Mouse (Mus musculus): ENCODE data around the gene Fancg. TPM values are rescaled to one million over a fixed set of nuclear protein-coding genes. Genes with fewer than 3 reads are reported as not detected.

Fancg gene
- total and polyA plus RNA-seq, 2 experiments from 2014 or later: 4.5 to 4.6 TPM

- Histone ChIP-seq H3K27ac (ENCODE audit: low read depth) (peak overlapping the region; percentile 79), H3K4me1 (ENCODE audit: control insufficient read depth, insufficient read depth) (peaks cover 22% of the 10 kb centered on the region), H3K4me2 (ENCODE audit: low read depth, low read length) (peak overlapping the region; percentile 94; the same call in 1 of the 2 replicates), H3K27me3 (ENCODE audit: control insufficient read depth, insufficient read depth, low read length) (no peaks in the 10 kb centered on the region), H3K36me3 (replicated peaks; ENCODE audit: control insufficient read depth, insufficient read depth, low read length) (no peaks in the 10 kb centered on the region), H3K9me3 (replicated peaks; ENCODE audit: control insufficient read depth, low read length) (no peaks in the 10 kb centered on the region), H3K9ac (replicated peaks; ENCODE audit: low read depth, low read length) (no peak overlapping the region), H3K4me3 (ENCODE audit: low read depth, low read length) (no peak overlapping the region)
- 21% methylated on average over 7 of the region's 7 CpGs for WGBS
- TF ChIP-seq CTCF (IDR thresholded peaks at IDR 0.05; ENCODE audit: low read depth) (no peak), EP300 (IDR thresholded peaks at IDR 0.05; ENCODE audit: low read depth) (no peak)
- ATAC-seq (ENCODE audit: insufficient read depth, low read depth) (no peak), DNase-seq (ENCODE audit: low spot score) (peak; percentile 77)
Measured at GRCm38 (mm10) chr4:43043644-43044357, 33.5 kb upstream of the Fancg start.

- peaks cover 7% of the 10 kb centered on the region for H3K36me3 ChIP-seq (replicated peaks; ENCODE audit: control insufficient read depth, insufficient read depth, low read length)
- peaks cover 36% of the 10 kb centered on the region for H3K4me1 ChIP-seq (ENCODE audit: control insufficient read depth, insufficient read depth)
- H3K9me3 ChIP-seq (replicated peaks; ENCODE audit: control insufficient read depth, low read length): no peaks in the 10 kb centered on the region
- no peak overlapping the region for H3K4me3 ChIP-seq (ENCODE audit: low read depth, low read length)
- no peak overlapping the region for H3K4me2 ChIP-seq (ENCODE audit: low read depth, low read length)
- TF ChIP-seq EP300 (IDR thresholded peaks at IDR 0.05; ENCODE audit: low read depth) (no peak), CTCF (IDR thresholded peaks at IDR 0.05; ENCODE audit: low read depth) (no peak)
- ATAC-seq (ENCODE audit: insufficient read depth, low read depth) (no peak), DNase-seq (ENCODE audit: low spot score) (no peak)
- 53% methylated on average over 9 of the region's 9 CpGs for WGBS
- no peak overlapping the region for H3K27ac ChIP-seq (ENCODE audit: low read depth)
- H3K27me3 ChIP-seq (ENCODE audit: control insufficient read depth, insufficient read depth, low read length): no peaks in the 10 kb centered on the region
- H3K9ac ChIP-seq (replicated peaks; ENCODE audit: low read depth, low read length): no peak overlapping the region
Measured at GRCm38 (mm10) chr4:43040881-43041547, 30.7 kb upstream of the Fancg start.

- Histone ChIP-seq H3K4me1 (ENCODE audit: control insufficient read depth, insufficient read depth) (peaks cover 34% of the 10 kb centered on the region), H3K4me3 (ENCODE audit: low read depth, low read length) (peak overlapping the region; percentile 89), H3K9me3 (replicated peaks; ENCODE audit: control insufficient read depth, low read length) (no peaks in the 10 kb centered on the region), H3K27me3 (ENCODE audit: control insufficient read depth, insufficient read depth, low read length) (no peaks in the 10 kb centered on the region), H3K9ac (replicated peaks; ENCODE audit: low read depth, low read length) (peak overlapping the region; percentile 91), H3K36me3 (replicated peaks; ENCODE audit: control insufficient read depth, insufficient read depth, low read length) (peaks cover 15% of the 10 kb centered on the region), H3K4me2 (ENCODE audit: low read depth, low read length) (peak overlapping the region; percentile 99), H3K27ac (ENCODE audit: low read depth) (peak overlapping the region; percentile 88)
- peak; percentile 99 for DNase-seq (ENCODE audit: low spot score)
- TF ChIP-seq CTCF (IDR thresholded peaks at IDR 0.05; ENCODE audit: low read depth) (no peak; the same call in 1 of the 2 replicates), EP300 (IDR thresholded peaks at IDR 0.05; ENCODE audit: low read depth) (peak; percentile 74)
- WGBS: 1% methylated on average over 25 of the region's 25 CpGs
- ATAC-seq (ENCODE audit: insufficient read depth, low read depth): peak; percentile 97
Measured at GRCm38 (mm10) chr4:43040114-43040572, 29.8 kb upstream of the Fancg start.

- no peak for TF ChIP-seq CTCF (IDR thresholded peaks at IDR 0.05; ENCODE audit: low read depth)
- TF ChIP-seq EP300 (IDR thresholded peaks at IDR 0.05; ENCODE audit: low read depth): no peak
- Histone ChIP-seq H3K36me3 (replicated peaks; ENCODE audit: control insufficient read depth, insufficient read depth, low read length) (peaks cover 19% of the 10 kb centered on the region), H3K4me3 (ENCODE audit: low read depth, low read length) (peak overlapping the region; percentile 89), H3K4me2 (ENCODE audit: low read depth, low read length) (peak overlapping the region; percentile 99), H3K27ac (ENCODE audit: low read depth) (peak overlapping the region; percentile 88), H3K27me3 (ENCODE audit: control insufficient read depth, insufficient read depth, low read length) (no peaks in the 10 kb centered on the region), H3K4me1 (ENCODE audit: control insufficient read depth, insufficient read depth) (peaks cover 29% of the 10 kb centered on the region), H3K9me3 (replicated peaks; ENCODE audit: control insufficient read depth, low read length) (no peaks in the 10 kb centered on the region), H3K9ac (replicated peaks; ENCODE audit: low read depth, low read length) (peak overlapping the region; percentile 91)
- DNase-seq (ENCODE audit: low spot score) (no peak), ATAC-seq (ENCODE audit: insufficient read depth, low read depth) (peak; percentile 15)
- WGBS: under 1% methylated on average over 11 of the region's 11 CpGs
Measured at GRCm38 (mm10) chr4:43039609-43040008, 29.3 kb upstream of the Fancg start.

- no peaks in the 10 kb centered on the region for H3K9me3 ChIP-seq (replicated peaks; ENCODE audit: control insufficient read depth, low read length)
- 44% methylated on average over 15 of the region's 15 CpGs for WGBS
- no peaks in the 10 kb centered on the region for H3K27me3 ChIP-seq (ENCODE audit: control insufficient read depth, insufficient read depth, low read length)
- no peak for TF ChIP-seq EP300 (IDR thresholded peaks at IDR 0.05; ENCODE audit: low read depth)
- no peak for TF ChIP-seq CTCF (IDR thresholded peaks at IDR 0.05; ENCODE audit: low read depth)
- H3K9ac ChIP-seq (replicated peaks; ENCODE audit: low read depth, low read length): peak overlapping the region; percentile 91
- H3K4me1 ChIP-seq (ENCODE audit: control insufficient read depth, insufficient read depth): peaks cover 23% of the 10 kb centered on the region
- ATAC-seq (ENCODE audit: insufficient read depth, low read depth) (0 out of 2 replicates have a peak, but pooled peaks have one; percentile 3), DNase-seq (ENCODE audit: low spot score) (peak; percentile 30)
- H3K27ac ChIP-seq (ENCODE audit: low read depth): peak overlapping the region; percentile 88
- peak overlapping the region; percentile 89 for H3K4me3 ChIP-seq (ENCODE audit: low read depth, low read length)
- peaks cover 26% of the 10 kb centered on the region for H3K36me3 ChIP-seq (replicated peaks; ENCODE audit: control insufficient read depth, insufficient read depth, low read length)
- H3K4me2 ChIP-seq (ENCODE audit: low read depth, low read length): peak overlapping the region; percentile 99
Measured at GRCm38 (mm10) chr4:43038567-43039495, 28.5 kb upstream of the Fancg start.

Measured in heart, postnatal 0 days (tissue).